Mouse (Mus musculus): ENCODE measurements around the gene Col6a5. TPM values are rescaled to one million over a fixed set of nuclear protein-coding genes. Genes with fewer than 3 reads are reported as not detected.

The Col6a5 gene
- polyA plus RNA-seq, 1 experiment from 2014 or later: 0.08 TPM

DNA sequence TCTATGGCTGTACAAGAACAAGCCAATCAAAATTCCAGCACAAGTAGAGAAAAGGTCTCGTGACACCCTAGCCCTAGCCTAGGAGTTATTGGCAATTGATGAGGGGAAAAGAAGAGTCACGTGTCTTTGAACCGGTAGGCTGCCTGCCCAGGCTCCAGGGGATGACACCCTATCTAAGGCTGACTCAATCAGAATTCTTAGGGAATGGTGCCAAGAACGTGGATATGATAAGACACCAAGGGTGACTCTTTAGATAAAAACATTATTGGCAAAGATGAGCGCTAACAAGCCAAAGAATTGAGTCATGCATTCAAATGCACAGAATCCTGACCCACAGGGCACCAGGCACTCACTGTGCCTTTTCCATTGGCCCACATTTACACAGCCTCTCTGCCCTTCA lies 10.5 kb upstream of the Col6a5 start:
- no peaks in the 10 kb centered on the region for H3K9me3 ChIP-seq
- H3K27me3 ChIP-seq: no peaks in the 10 kb centered on the region
- WGBS: 90% methylated on average over 5 of the region's 5 CpGs
- H3K4me1 ChIP-seq: no peaks in the 10 kb centered on the region
- H3K9ac ChIP-seq: no peak overlapping the region
- no peak for ATAC-seq (ENCODE audit: low FRiP score)
- no peak overlapping the region for H3K27ac ChIP-seq
- H3K4me3 ChIP-seq (replicated peaks): no peak overlapping the region
- no peaks in the 10 kb centered on the region for H3K36me3 ChIP-seq (replicated peaks)
- no peak overlapping the region for H3K4me2 ChIP-seq

- H3K27ac ChIP-seq: no peak overlapping the region
- H3K4me3 ChIP-seq (replicated peaks): no peak overlapping the region
- H3K27me3 ChIP-seq: no peaks in the 10 kb centered on the region
- no peak for ATAC-seq (ENCODE audit: low FRiP score)
- H3K4me1 ChIP-seq: no peaks in the 10 kb centered on the region
- no peak overlapping the region for H3K9ac ChIP-seq
- no peak overlapping the region for H3K4me2 ChIP-seq
- WGBS: 72% methylated on average over 5 of the region's 5 CpGs
- no peaks in the 10 kb centered on the region for H3K36me3 ChIP-seq (replicated peaks)
- H3K9me3 ChIP-seq: no peaks in the 10 kb centered on the region
These were observed 7.5 kb upstream of the Col6a5 start for GRCm38 (mm10) chr9:105967976-105968375.

DNA sequence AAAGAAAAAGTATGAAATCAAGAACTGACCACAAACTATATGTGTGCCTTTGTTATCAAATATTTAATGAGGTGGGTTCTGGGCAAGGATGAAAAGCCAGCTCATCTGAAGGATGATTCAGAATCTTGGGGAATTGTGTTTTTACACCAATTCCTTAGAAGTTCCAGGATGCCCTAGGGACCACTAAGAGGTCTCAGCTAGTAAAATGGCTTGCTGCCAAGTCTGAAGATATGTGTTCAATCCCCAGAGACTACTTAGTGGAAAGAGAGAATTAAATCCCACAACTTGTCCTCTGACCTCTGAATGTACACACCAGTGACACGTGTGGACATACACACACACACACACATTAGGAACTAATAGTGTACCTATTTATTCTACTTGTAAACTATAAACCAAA lies 1.3 kb downstream of the Col6a5 start:
- Histone ChIP-seq H3K4me3 (replicated peaks) (no peak overlapping the region), H3K27ac (no peak overlapping the region), H3K36me3 (replicated peaks) (no peaks in the 10 kb centered on the region), H3K4me2 (no peak overlapping the region), H3K4me1 (no peaks in the 10 kb centered on the region), H3K9me3 (no peaks in the 10 kb centered on the region), H3K9ac (no peak overlapping the region), H3K27me3 (no peaks in the 10 kb centered on the region)
- ATAC-seq (ENCODE audit: low FRiP score): no peak
- 93% methylated on average over 1 of the region's 1 CpGs for WGBS

- Histone ChIP-seq H3K27me3 (no peaks in the 10 kb centered on the region), H3K9me3 (no peaks in the 10 kb centered on the region), H3K27ac (no peak overlapping the region), H3K36me3 (replicated peaks) (no peaks in the 10 kb centered on the region), H3K4me1 (no peaks in the 10 kb centered on the region), H3K9ac (no peak overlapping the region), H3K4me2 (no peak overlapping the region), H3K4me3 (replicated peaks) (no peak overlapping the region)
- ATAC-seq (ENCODE audit: low FRiP score): no peak
- 83% methylated on average over 1 of the region's 1 CpGs for WGBS
These were observed 10.7 kb downstream of the Col6a5 start for GRCm38 (mm10) chr9:105949755-105950154.

GRCm38 (mm10) chr9:105947577-105947976 lies 12.9 kb downstream of the Col6a5 start:
- no peaks in the 10 kb centered on the region for H3K27me3 ChIP-seq
- WGBS: 81% methylated on average over 3 of the region's 3 CpGs
- no peak for ATAC-seq (ENCODE audit: low FRiP score)

GRCm38 (mm10) chr9:105933816-105934215 lies 26.6 kb downstream of the Col6a5 start:
- 0 out of 2 replicates have a peak, but pooled peaks cover 2% of the 10 kb centered on the region for H3K4me1 ChIP-seq
- no peak overlapping the region for H3K4me3 ChIP-seq (replicated peaks)
- 81% methylated on average over 6 of the region's 6 CpGs for WGBS
- no peaks in the 10 kb centered on the region for H3K9me3 ChIP-seq
- no peaks in the 10 kb centered on the region for H3K27me3 ChIP-seq
- H3K27ac ChIP-seq: no peak overlapping the region
- H3K36me3 ChIP-seq (replicated peaks): no peaks in the 10 kb centered on the region
- no peak overlapping the region for H3K9ac ChIP-seq
- H3K4me2 ChIP-seq: no peak overlapping the region
- no peak for ATAC-seq (ENCODE audit: low FRiP score)

More at GRCm38 (mm10) chr9:105947577-105947976, 12.9 kb downstream of the Col6a5 start:
- Histone ChIP-seq H3K4me3 (replicated peaks) (no peak overlapping the region), H3K9ac (no peak overlapping the region), H3K27ac (no peak overlapping the region), H3K4me2 (no peak overlapping the region), H3K9me3 (no peaks in the 10 kb centered on the region), H3K4me1 (no peaks in the 10 kb centered on the region), H3K36me3 (replicated peaks) (no peaks in the 10 kb centered on the region)

GRCm38 (mm10) chr9:105929287-105929686 lies 31.2 kb downstream of the Col6a5 start:
- Histone ChIP-seq H3K9ac (no peak overlapping the region), H3K36me3 (replicated peaks) (no peaks in the 10 kb centered on the region), H3K4me3 (replicated peaks) (no peak overlapping the region), H3K9me3 (no peaks in the 10 kb centered on the region), H3K4me1 (0 out of 2 replicates have a peak, but pooled peaks cover 2% of the 10 kb centered on the region), H3K4me2 (no peak overlapping the region), H3K27ac (no peak overlapping the region), H3K27me3 (no peaks in the 10 kb centered on the region)
- ATAC-seq (ENCODE audit: low FRiP score): no peak
- WGBS: 80% methylated on average over 4 of the region's 4 CpGs

DNA sequence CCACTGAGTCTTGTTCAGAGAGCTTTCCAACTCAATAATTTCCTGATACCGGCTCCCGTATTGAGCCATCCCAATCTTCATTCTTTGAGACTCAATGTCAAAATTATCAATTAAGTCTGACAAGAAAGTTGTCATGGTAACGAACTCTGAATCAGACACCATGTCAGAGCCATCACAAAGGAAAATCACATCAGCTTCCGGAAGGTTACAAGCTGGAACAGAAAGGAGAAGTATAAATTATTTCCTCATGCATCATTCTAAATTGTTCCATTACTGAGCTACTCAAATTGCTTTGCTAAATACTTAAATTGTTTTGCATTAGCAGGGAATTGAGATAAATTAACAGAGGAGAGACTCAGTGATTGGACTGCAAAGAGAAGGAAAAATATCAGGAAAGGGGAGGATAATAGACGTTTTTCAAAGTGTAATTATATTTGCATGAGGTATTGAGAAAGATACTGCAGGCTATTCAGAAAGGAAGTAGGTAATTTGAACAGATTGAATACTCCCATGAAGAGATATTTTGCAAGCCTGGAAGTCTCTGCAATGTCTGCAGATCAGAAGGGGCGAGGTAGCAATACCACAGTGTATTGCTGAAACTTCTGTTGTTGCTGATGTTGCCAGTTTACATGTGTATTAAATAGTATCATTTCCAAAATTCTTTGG lies 31.9 kb downstream of the Col6a5 start:
- Histone ChIP-seq H3K4me2 (no peak overlapping the region), H3K27ac (no peak overlapping the region), H3K9me3 (no peaks in the 10 kb centered on the region), H3K9ac (no peak overlapping the region), H3K4me3 (replicated peaks) (no peak overlapping the region), H3K27me3 (no peaks in the 10 kb centered on the region), H3K36me3 (replicated peaks) (no peaks in the 10 kb centered on the region), H3K4me1 (0 out of 2 replicates have a peak, but pooled peaks cover 2% of the 10 kb centered on the region)
- no peak for ATAC-seq (ENCODE audit: low FRiP score)
- 60% methylated on average over 6 of the region's 6 CpGs for WGBS

GRCm38 (mm10) chr9:105923659-105924058 lies 36.8 kb downstream of the Col6a5 start:
- Histone ChIP-seq H3K4me1 (no peaks in the 10 kb centered on the region), H3K9me3 (no peaks in the 10 kb centered on the region), H3K4me2 (no peak overlapping the region), H3K9ac (no peak overlapping the region), H3K27ac (no peak overlapping the region), H3K27me3 (no peaks in the 10 kb centered on the region), H3K36me3 (replicated peaks) (no peaks in the 10 kb centered on the region), H3K4me3 (replicated peaks) (no peak overlapping the region)
- ATAC-seq (ENCODE audit: low FRiP score): no peak
- 87% methylated on average over 2 of the region's 2 CpGs for WGBS

DNA sequence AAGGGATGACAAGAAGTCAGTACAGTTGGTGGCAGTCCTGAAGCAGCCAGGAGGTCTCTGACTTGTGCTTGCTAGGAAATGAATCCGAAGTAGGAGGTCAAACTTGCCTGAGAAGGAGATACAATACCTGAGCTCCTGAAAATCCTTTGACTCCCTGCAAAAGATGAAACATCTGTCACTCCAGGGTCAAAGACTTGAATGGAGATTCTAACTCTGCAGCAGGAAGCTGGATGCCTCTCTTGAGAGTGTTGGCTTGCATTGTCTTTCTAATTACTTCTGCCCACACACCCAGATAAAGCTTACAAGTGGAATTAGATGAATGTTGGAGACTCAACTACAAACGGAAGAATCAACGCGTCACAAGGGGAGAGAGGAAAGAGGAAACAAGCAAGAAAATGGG lies 45.3 kb downstream of the Col6a5 start:
- Histone ChIP-seq H3K4me3 (replicated peaks) (no peak overlapping the region), H3K9me3 (no peaks in the 10 kb centered on the region), H3K9ac (no peak overlapping the region), H3K27ac (no peak overlapping the region), H3K27me3 (no peaks in the 10 kb centered on the region), H3K36me3 (replicated peaks) (no peaks in the 10 kb centered on the region), H3K4me2 (no peak overlapping the region), H3K4me1 (no peaks in the 10 kb centered on the region)
- WGBS: 51% methylated on average over 4 of the region's 4 CpGs
- ATAC-seq (ENCODE audit: low FRiP score): no peak

DNA sequence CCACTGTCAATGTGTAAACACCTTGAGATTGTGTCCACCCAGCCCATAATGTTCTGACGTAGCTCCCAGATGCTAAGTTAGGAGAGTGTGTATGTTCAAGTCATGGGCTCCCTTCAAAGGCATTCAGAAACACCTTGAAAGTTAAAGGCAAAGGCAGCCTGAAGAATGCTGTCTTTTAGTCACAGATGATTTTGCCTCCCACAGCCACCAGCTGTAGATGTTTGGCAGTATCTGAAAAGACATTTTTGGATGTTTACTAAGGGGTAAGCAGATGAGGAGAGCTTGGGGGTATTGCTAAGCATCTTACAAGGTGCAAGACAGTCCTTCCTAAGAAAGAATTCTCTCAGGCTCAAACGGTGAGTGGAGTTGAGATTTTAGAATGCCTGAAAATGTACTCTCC lies 50.3 kb downstream of the Col6a5 start:
- H3K4me3 ChIP-seq (replicated peaks): no peak overlapping the region
- H3K9ac ChIP-seq: no peak overlapping the region
- WGBS: 88% methylated on average over 2 of the region's 2 CpGs
- no peak for ATAC-seq (ENCODE audit: low FRiP score)
- no peaks in the 10 kb centered on the region for H3K36me3 ChIP-seq (replicated peaks)
- no peaks in the 10 kb centered on the region for H3K4me1 ChIP-seq
- no peak overlapping the region for H3K4me2 ChIP-seq
- H3K27ac ChIP-seq: no peak overlapping the region
- H3K27me3 ChIP-seq: no peaks in the 10 kb centered on the region
- no peaks in the 10 kb centered on the region; the same call in 1 of the 2 replicates for H3K9me3 ChIP-seq

GRCm38 (mm10) chr9:105909352-105909751 lies 51.1 kb downstream of the Col6a5 start:
- WGBS: 89% methylated on average over 2 of the region's 2 CpGs
- no peak overlapping the region for H3K27ac ChIP-seq
- H3K36me3 ChIP-seq (replicated peaks): no peaks in the 10 kb centered on the region
- ATAC-seq (ENCODE audit: low FRiP score): no peak
- H3K27me3 ChIP-seq: no peaks in the 10 kb centered on the region
- no peak overlapping the region for H3K4me2 ChIP-seq
- no peak overlapping the region for H3K9ac ChIP-seq
- H3K4me1 ChIP-seq: no peaks in the 10 kb centered on the region
- H3K4me3 ChIP-seq (replicated peaks): no peak overlapping the region
- H3K9me3 ChIP-seq: no peaks in the 10 kb centered on the region; the same call in 1 of the 2 replicates

DNA sequence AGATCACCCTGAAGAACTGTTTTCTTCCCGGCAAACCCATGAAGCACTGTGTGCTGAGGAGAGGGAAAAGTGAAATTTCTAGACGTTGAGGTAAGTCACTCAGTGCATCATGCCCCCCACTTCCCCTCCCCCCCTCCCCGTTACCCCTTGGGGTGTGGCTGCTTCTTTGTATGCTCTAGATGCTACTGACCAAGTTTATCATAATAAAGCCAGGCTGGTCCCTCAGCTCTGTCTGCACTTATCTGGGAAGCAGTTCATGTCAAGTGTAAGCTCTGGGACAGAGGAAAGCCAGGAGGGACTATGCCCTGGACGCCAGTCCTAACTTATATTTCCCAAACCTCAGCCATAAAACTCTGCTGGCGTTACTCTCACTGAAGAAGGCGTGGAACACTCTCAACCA lies 53.0 kb downstream of the Col6a5 start:
- Histone ChIP-seq H3K4me2 (no peak overlapping the region), H3K4me1 (no peaks in the 10 kb centered on the region), H3K9ac (no peak overlapping the region), H3K4me3 (replicated peaks) (no peak overlapping the region), H3K27me3 (no peaks in the 10 kb centered on the region), H3K27ac (no peak overlapping the region), H3K36me3 (replicated peaks) (no peaks in the 10 kb centered on the region), H3K9me3 (no peaks in the 10 kb centered on the region; the same call in 1 of the 2 replicates)
- 81% methylated on average over 6 of the region's 6 CpGs for WGBS
- ATAC-seq (ENCODE audit: low FRiP score): no peak

Measured in forebrain, embryonic 12.5 days (tissue).